Mouse (Mus musculus): Measurements from ENCODE around the gene Trio. TPM values are rescaled to one million over a fixed set of nuclear protein-coding genes. Genes with fewer than 3 reads are reported as not detected.
"Not testable (repeated sequence)": the region's sequence is repeated elsewhere in the genome, so short reads cannot be mapped to it uniquely, and the experiment has no call there.

Trio gene
- polyA plus RNA-seq, 1 experiment from 2014 or later = 38.1 TPM

- Histone ChIP-seq H3K36me3 (ENCODE audit: control insufficient read depth, insufficient read depth, low read length) (peaks cover 91% of the 10 kb centered on the region), H3K4me3 (ENCODE audit: low read depth, low read length) (no peak overlapping the region), H3K27ac (ENCODE audit: low read depth, low read length) (no peak overlapping the region), H3K9ac (ENCODE audit: low read length) (no peak overlapping the region), H3K9me3 (replicated peaks; ENCODE audit: control insufficient read depth, low read length) (no peaks in the 10 kb centered on the region), H3K4me2 (ENCODE audit: low read length) (no peak overlapping the region), H3K4me1 (ENCODE audit: control insufficient read depth, insufficient read depth, low read length) (no peaks in the 10 kb centered on the region), H3K27me3 (replicated peaks; ENCODE audit: control insufficient read depth, insufficient read depth, low read length) (no peaks in the 10 kb centered on the region)
- DNase-seq (ENCODE audit: low spot score) (no peak), ATAC-seq (no peak)
- WGBS = 87% methylated on average over 6 of the region's 6 CpGs
These were observed 185.5 kb downstream of the Trio start for GRCm38 (mm10) chr15:27840125-27840524.

- Histone ChIP-seq H3K36me3 (ENCODE audit: control insufficient read depth, insufficient read depth, low read length) (peaks cover 80% of the 10 kb centered on the region), H3K4me2 (ENCODE audit: low read length) (no peak overlapping the region), H3K9me3 (replicated peaks; ENCODE audit: control insufficient read depth, low read length) (no peaks in the 10 kb centered on the region), H3K4me1 (ENCODE audit: control insufficient read depth, insufficient read depth, low read length) (no peaks in the 10 kb centered on the region), H3K27me3 (replicated peaks; ENCODE audit: control insufficient read depth, insufficient read depth, low read length) (no peaks in the 10 kb centered on the region), H3K9ac (ENCODE audit: low read length) (no peak overlapping the region), H3K4me3 (ENCODE audit: low read depth, low read length) (no peak overlapping the region), H3K27ac (ENCODE audit: low read depth, low read length) (no peak overlapping the region)
- WGBS = 72% methylated on average over 6 of the region's 6 CpGs
- DNase-seq (ENCODE audit: low spot score) (peak; percentile 18), ATAC-seq (no peak)
These were observed 194.0 kb downstream of the Trio start for GRCm38 (mm10) chr15:27831646-27832045.

GRCm38 (mm10) chr15:27827871-27828270, 197.8 kb downstream of the Trio start:
- not testable (repeated sequence) for H3K9me3 ChIP-seq (replicated peaks; ENCODE audit: control insufficient read depth, low read length); H3K9ac ChIP-seq (ENCODE audit: low read length); H3K27ac ChIP-seq (ENCODE audit: low read depth, low read length); H3K4me3 ChIP-seq (ENCODE audit: low read depth, low read length); H3K4me2 ChIP-seq (ENCODE audit: low read length); ATAC-seq; H3K27me3 ChIP-seq (replicated peaks; ENCODE audit: control insufficient read depth, insufficient read depth, low read length); DNase-seq (ENCODE audit: low spot score); H3K4me1 ChIP-seq (ENCODE audit: control insufficient read depth, insufficient read depth, low read length)
- H3K36me3 ChIP-seq (ENCODE audit: control insufficient read depth, insufficient read depth, low read length) = peaks cover 85% of the 10 kb centered on the region
- 94% methylated on average over 3 of the region's 3 CpGs for WGBS

- H3K9me3 ChIP-seq (replicated peaks; ENCODE audit: control insufficient read depth, low read length) = no peaks in the 10 kb centered on the region
- H3K4me3 ChIP-seq (ENCODE audit: low read depth, low read length) = no peak overlapping the region
- DNase-seq (ENCODE audit: low spot score) (no peak), ATAC-seq (no peak)
- no peak overlapping the region for H3K4me2 ChIP-seq (ENCODE audit: low read length)
- H3K27ac ChIP-seq (ENCODE audit: low read depth, low read length) = no peak overlapping the region
- 95% methylated on average over 4 of the region's 4 CpGs for WGBS
- H3K36me3 ChIP-seq (ENCODE audit: control insufficient read depth, insufficient read depth, low read length) = peaks cover 85% of the 10 kb centered on the region
- no peaks in the 10 kb centered on the region for H3K4me1 ChIP-seq (ENCODE audit: control insufficient read depth, insufficient read depth, low read length)
- no peak overlapping the region for H3K9ac ChIP-seq (ENCODE audit: low read length)
- no peaks in the 10 kb centered on the region for H3K27me3 ChIP-seq (replicated peaks; ENCODE audit: control insufficient read depth, insufficient read depth, low read length)
These were observed 198.8 kb downstream of the Trio start for GRCm38 (mm10) chr15:27826886-27827285.

GRCm38 (mm10) chr15:27826048-27826637, 199.5 kb downstream of the Trio start:
- H3K36me3 ChIP-seq (ENCODE audit: control insufficient read depth, insufficient read depth, low read length) = peaks cover 85% of the 10 kb centered on the region

GRCm38 (mm10) chr15:27825390-27825789, 200.3 kb downstream of the Trio start:
- 91% methylated on average over 12 of the region's 12 CpGs for WGBS
- no peaks in the 10 kb centered on the region for H3K9me3 ChIP-seq (replicated peaks; ENCODE audit: control insufficient read depth, low read length)

More at GRCm38 (mm10) chr15:27826048-27826637, 199.5 kb downstream of the Trio start:
- Histone ChIP-seq H3K4me3 (ENCODE audit: low read depth, low read length) (no peak overlapping the region), H3K27me3 (replicated peaks; ENCODE audit: control insufficient read depth, insufficient read depth, low read length) (no peaks in the 10 kb centered on the region), H3K4me1 (ENCODE audit: control insufficient read depth, insufficient read depth, low read length) (no peaks in the 10 kb centered on the region), H3K9ac (ENCODE audit: low read length) (no peak overlapping the region), H3K9me3 (replicated peaks; ENCODE audit: control insufficient read depth, low read length) (no peaks in the 10 kb centered on the region), H3K4me2 (ENCODE audit: low read length) (no peak overlapping the region), H3K27ac (ENCODE audit: low read depth, low read length) (no peak overlapping the region)
- DNase-seq (ENCODE audit: low spot score) = no peak
- ATAC-seq = no peak
- WGBS = 87% methylated on average over 4 of the region's 4 CpGs

GRCm38 (mm10) chr15:27823581-27823980, 202.1 kb downstream of the Trio start:
- Histone ChIP-seq H3K9me3 (replicated peaks; ENCODE audit: control insufficient read depth, low read length) (no peaks in the 10 kb centered on the region), H3K4me3 (ENCODE audit: low read depth, low read length) (no peak overlapping the region), H3K36me3 (ENCODE audit: control insufficient read depth, insufficient read depth, low read length) (peaks cover 90% of the 10 kb centered on the region), H3K27me3 (replicated peaks; ENCODE audit: control insufficient read depth, insufficient read depth, low read length) (no peaks in the 10 kb centered on the region), H3K9ac (ENCODE audit: low read length) (no peak overlapping the region), H3K4me2 (ENCODE audit: low read length) (no peak overlapping the region), H3K4me1 (ENCODE audit: control insufficient read depth, insufficient read depth, low read length) (no peaks in the 10 kb centered on the region), H3K27ac (ENCODE audit: low read depth, low read length) (no peak overlapping the region)
- 92% methylated on average over 4 of the region's 4 CpGs for WGBS
- ATAC-seq = peak; percentile 55
- peak; percentile 67 for DNase-seq (ENCODE audit: low spot score)

More at GRCm38 (mm10) chr15:27825390-27825789, 200.3 kb downstream of the Trio start:
- ATAC-seq (no peak), DNase-seq (ENCODE audit: low spot score) (no peak)
- H3K27ac ChIP-seq (ENCODE audit: low read depth, low read length) = no peak overlapping the region
- no peak overlapping the region for H3K4me3 ChIP-seq (ENCODE audit: low read depth, low read length)
- no peak overlapping the region for H3K4me2 ChIP-seq (ENCODE audit: low read length)
- H3K9ac ChIP-seq (ENCODE audit: low read length) = no peak overlapping the region
- no peaks in the 10 kb centered on the region for H3K27me3 ChIP-seq (replicated peaks; ENCODE audit: control insufficient read depth, insufficient read depth, low read length)
- H3K36me3 ChIP-seq (ENCODE audit: control insufficient read depth, insufficient read depth, low read length) = peaks cover 85% of the 10 kb centered on the region
- H3K4me1 ChIP-seq (ENCODE audit: control insufficient read depth, insufficient read depth, low read length) = no peaks in the 10 kb centered on the region

- no peaks in the 10 kb centered on the region for H3K9me3 ChIP-seq (replicated peaks; ENCODE audit: control insufficient read depth, low read length)
- H3K27me3 ChIP-seq (replicated peaks; ENCODE audit: control insufficient read depth, insufficient read depth, low read length) = no peaks in the 10 kb centered on the region
- H3K27ac ChIP-seq (ENCODE audit: low read depth, low read length) = no peak overlapping the region
- ATAC-seq = no peak
- peaks cover 94% of the 10 kb centered on the region for H3K36me3 ChIP-seq (ENCODE audit: control insufficient read depth, insufficient read depth, low read length)
- no peak overlapping the region for H3K9ac ChIP-seq (ENCODE audit: low read length)
- H3K4me1 ChIP-seq (ENCODE audit: control insufficient read depth, insufficient read depth, low read length) = no peaks in the 10 kb centered on the region
- no peak for DNase-seq (ENCODE audit: low spot score)
- 80% methylated on average over 4 of the region's 4 CpGs for WGBS
- no peak overlapping the region for H3K4me2 ChIP-seq (ENCODE audit: low read length)
- H3K4me3 ChIP-seq (ENCODE audit: low read depth, low read length) = no peak overlapping the region
These were observed 203.2 kb downstream of the Trio start for GRCm38 (mm10) chr15:27822461-27822860.

- Histone ChIP-seq H3K27ac (ENCODE audit: low read depth, low read length) (no peak overlapping the region), H3K4me1 (ENCODE audit: control insufficient read depth, insufficient read depth, low read length) (no peaks in the 10 kb centered on the region), H3K4me2 (ENCODE audit: low read length) (no peak overlapping the region), H3K36me3 (ENCODE audit: control insufficient read depth, insufficient read depth, low read length) (peaks cover 94% of the 10 kb centered on the region), H3K9me3 (replicated peaks; ENCODE audit: control insufficient read depth, low read length) (no peaks in the 10 kb centered on the region), H3K4me3 (ENCODE audit: low read depth, low read length) (no peak overlapping the region), H3K9ac (ENCODE audit: low read length) (no peak overlapping the region), H3K27me3 (replicated peaks; ENCODE audit: control insufficient read depth, insufficient read depth, low read length) (no peaks in the 10 kb centered on the region)
- DNase-seq (ENCODE audit: low spot score) (no peak), ATAC-seq (no peak)
- WGBS = 95% methylated on average over 11 of the region's 11 CpGs
These were observed 203.8 kb downstream of the Trio start for GRCm38 (mm10) chr15:27821651-27822364.

Data from forebrain, embryonic 14.5 days (tissue).